Mouse (Mus musculus): ENCODE measurements around the gene Ggn. TPM values are rescaled to one million over a fixed set of nuclear protein-coding genes. Genes with fewer than 3 reads are reported as not detected.
"Not testable (repeated sequence)": the region's sequence is repeated elsewhere in the genome, so short reads cannot be mapped to it uniquely, and the experiment has no call there.

Gene Ggn
- polyA plus RNA-seq, 1 experiment from 2014 or later: 0.36 TPM

GRCm38 (mm10) chr7:29194230-29194629 is 24.2 kb downstream of the Ggn start:
- not testable (repeated sequence) for H3K4me2 ChIP-seq (ENCODE audit: low read length); H3K36me3 ChIP-seq (ENCODE audit: control insufficient read depth, insufficient read depth, low read length); ATAC-seq; H3K9me3 ChIP-seq (ENCODE audit: control insufficient read depth, low read length); H3K4me1 ChIP-seq (ENCODE audit: control insufficient read depth, insufficient read depth, low read depth, low read length); H3K27ac ChIP-seq (ENCODE audit: low read depth, low read length); H3K4me3 ChIP-seq (ENCODE audit: low read length); H3K27me3 ChIP-seq (replicated peaks; ENCODE audit: control insufficient read depth, insufficient read depth, low read length); H3K9ac ChIP-seq (ENCODE audit: low read depth, low read length)
- WGBS: 100% methylated on average over 1 of the region's 1 CpGs

- Histone ChIP-seq H3K4me1 (ENCODE audit: control insufficient read depth, insufficient read depth, low read depth, low read length) (no peaks in the 10 kb centered on the region), H3K9me3 (ENCODE audit: control insufficient read depth, low read length) (no peaks in the 10 kb centered on the region), H3K27me3 (replicated peaks; ENCODE audit: control insufficient read depth, insufficient read depth, low read length) (no peaks in the 10 kb centered on the region), H3K36me3 (ENCODE audit: control insufficient read depth, insufficient read depth, low read length) (no peaks in the 10 kb centered on the region), H3K27ac (ENCODE audit: low read depth, low read length) (no peak overlapping the region), H3K9ac (ENCODE audit: low read depth, low read length) (no peak overlapping the region), H3K4me3 (ENCODE audit: low read length) (no peak overlapping the region), H3K4me2 (ENCODE audit: low read length) (no peak overlapping the region)
- 89% methylated on average over 6 of the region's 6 CpGs for WGBS
- no peak for ATAC-seq
Measured at GRCm38 (mm10) chr7:29202577-29202976, 32.6 kb downstream of the Ggn start.

- H3K27me3 ChIP-seq (replicated peaks; ENCODE audit: control insufficient read depth, insufficient read depth, low read length); H3K36me3 ChIP-seq (ENCODE audit: control insufficient read depth, insufficient read depth, low read length); H3K9ac ChIP-seq (ENCODE audit: low read depth, low read length); ATAC-seq; H3K9me3 ChIP-seq (ENCODE audit: control insufficient read depth, low read length): not testable (repeated sequence)
- Histone ChIP-seq H3K4me1 (ENCODE audit: control insufficient read depth, insufficient read depth, low read depth, low read length) (peaks cover 12% of the 10 kb centered on the region), H3K27ac (ENCODE audit: low read depth, low read length) (peak overlapping the region; percentile 8; the same call in 1 of the 2 replicates), H3K4me3 (ENCODE audit: low read length) (peak overlapping the region; percentile 40), H3K4me2 (ENCODE audit: low read length) (peak overlapping the region; percentile 59)
- WGBS: 27% methylated on average over 15 of the region's 15 CpGs
Measured at GRCm38 (mm10) chr7:29211013-29211412, 41.0 kb downstream of the Ggn start.

- 6% methylated on average over 34 of the region's 34 CpGs for WGBS
- H3K4me3 ChIP-seq (ENCODE audit: low read length): peak overlapping the region; percentile 40
- peak; percentile 53 for ATAC-seq
- peak overlapping the region; percentile 59 for H3K4me2 ChIP-seq (ENCODE audit: low read length)
- H3K27ac ChIP-seq (ENCODE audit: low read depth, low read length): peak overlapping the region; percentile 8; the same call in 1 of the 2 replicates
- peak overlapping the region; percentile 50 for H3K9ac ChIP-seq (ENCODE audit: low read depth, low read length)
- no peaks in the 10 kb centered on the region for H3K27me3 ChIP-seq (replicated peaks; ENCODE audit: control insufficient read depth, insufficient read depth, low read length)
- no peaks in the 10 kb centered on the region for H3K36me3 ChIP-seq (ENCODE audit: control insufficient read depth, insufficient read depth, low read length)
- H3K4me1 ChIP-seq (ENCODE audit: control insufficient read depth, insufficient read depth, low read depth, low read length): peaks cover 12% of the 10 kb centered on the region
- no peaks in the 10 kb centered on the region for H3K9me3 ChIP-seq (ENCODE audit: control insufficient read depth, low read length)
Measured at GRCm38 (mm10) chr7:29211415-29212198, 41.6 kb downstream of the Ggn start.

- Histone ChIP-seq H3K4me1 (ENCODE audit: control insufficient read depth, insufficient read depth, low read depth, low read length) (peaks cover 12% of the 10 kb centered on the region), H3K9ac (ENCODE audit: low read depth, low read length) (no peak overlapping the region), H3K27ac (ENCODE audit: low read depth, low read length) (no peak overlapping the region), H3K9me3 (ENCODE audit: control insufficient read depth, low read length) (no peaks in the 10 kb centered on the region), H3K4me3 (ENCODE audit: low read length) (peak overlapping the region; percentile 40; the same call in 1 of the 2 replicates), H3K27me3 (replicated peaks; ENCODE audit: control insufficient read depth, insufficient read depth, low read length) (no peaks in the 10 kb centered on the region), H3K4me2 (ENCODE audit: low read length) (peak overlapping the region; percentile 59), H3K36me3 (ENCODE audit: control insufficient read depth, insufficient read depth, low read length) (no peaks in the 10 kb centered on the region)
- ATAC-seq: no peak
- 11% methylated on average over 26 of the region's 26 CpGs for WGBS
Measured at GRCm38 (mm10) chr7:29212199-29212765, 42.3 kb downstream of the Ggn start.

GRCm38 (mm10) chr7:29212775-29213560 is 43.0 kb downstream of the Ggn start:
- Histone ChIP-seq H3K4me3 (ENCODE audit: low read length) (peak overlapping the region; percentile 24), H3K4me2 (ENCODE audit: low read length) (peak overlapping the region; percentile 59), H3K9ac (ENCODE audit: low read depth, low read length) (peak overlapping the region; percentile 22; the same call in 1 of the 2 replicates), H3K4me1 (ENCODE audit: control insufficient read depth, insufficient read depth, low read depth, low read length) (peaks cover 12% of the 10 kb centered on the region)
- H3K9me3 ChIP-seq (ENCODE audit: control insufficient read depth, low read length); H3K27me3 ChIP-seq (replicated peaks; ENCODE audit: control insufficient read depth, insufficient read depth, low read length); H3K27ac ChIP-seq (ENCODE audit: low read depth, low read length); H3K36me3 ChIP-seq (ENCODE audit: control insufficient read depth, insufficient read depth, low read length): not testable (repeated sequence)
- peak; percentile 21 for ATAC-seq
- 18% methylated on average over 40 of the region's 40 CpGs for WGBS

- H3K9ac ChIP-seq (ENCODE audit: low read depth, low read length): peak within 1 kb of the TSS; percentile 22
- WGBS: 3% methylated on average over 20 of the region's 20 CpGs
- no peaks in the 10 kb centered on the region for H3K36me3 ChIP-seq (ENCODE audit: control insufficient read depth, insufficient read depth, low read length)
- no peaks in the 10 kb centered on the region for H3K9me3 ChIP-seq (ENCODE audit: control insufficient read depth, low read length)
- H3K4me2 ChIP-seq (ENCODE audit: low read length): peak within 1 kb of the TSS; percentile 59
- H3K4me3 ChIP-seq (ENCODE audit: low read length): peak within 1 kb of the TSS; percentile 24
- peak; percentile 86 for ATAC-seq
- H3K27me3 ChIP-seq (replicated peaks; ENCODE audit: control insufficient read depth, insufficient read depth, low read length): no peaks in the 10 kb centered on the region
- H3K27ac ChIP-seq (ENCODE audit: low read depth, low read length): peak within 1 kb of the TSS; percentile 57; the same call in 1 of the 2 replicates
- peaks cover 12% of the 10 kb centered on the region for H3K4me1 ChIP-seq (ENCODE audit: control insufficient read depth, insufficient read depth, low read depth, low read length)
Measured at GRCm38 (mm10) chr7:29213675-29214082, 43.7 kb downstream of the Ggn start, which contains the start of gene Catsperg1. Catsperg1 (minus strand) TSS chr7:29214035.

- WGBS: 57% methylated on average over 2 of the region's 2 CpGs
- H3K36me3 ChIP-seq (ENCODE audit: control insufficient read depth, insufficient read depth, low read length): no peaks in the 10 kb centered on the region
- no peak; the same call in 1 of the 2 replicates for ATAC-seq
- H3K9me3 ChIP-seq (ENCODE audit: control insufficient read depth, low read length): no peaks in the 10 kb centered on the region
- no peak overlapping the region for H3K4me3 ChIP-seq (ENCODE audit: low read length)
- H3K9ac ChIP-seq (ENCODE audit: low read depth, low read length): no peak overlapping the region
- no peak overlapping the region; the same call in 1 of the 2 replicates for H3K4me2 ChIP-seq (ENCODE audit: low read length)
- H3K4me1 ChIP-seq (ENCODE audit: control insufficient read depth, insufficient read depth, low read depth, low read length): peaks cover 12% of the 10 kb centered on the region
- H3K27me3 ChIP-seq (replicated peaks; ENCODE audit: control insufficient read depth, insufficient read depth, low read length): no peaks in the 10 kb centered on the region
- no peak overlapping the region for H3K27ac ChIP-seq (ENCODE audit: low read depth, low read length)
Measured at GRCm38 (mm10) chr7:29214236-29214635, 44.2 kb downstream of the Ggn start.

GRCm38 (mm10) chr7:29214846-29215245 is 44.8 kb downstream of the Ggn start:
- Histone ChIP-seq H3K4me2 (ENCODE audit: low read length) (no peak overlapping the region), H3K4me3 (ENCODE audit: low read length) (no peak overlapping the region), H3K36me3 (ENCODE audit: control insufficient read depth, insufficient read depth, low read length) (no peaks in the 10 kb centered on the region), H3K9ac (ENCODE audit: low read depth, low read length) (no peak overlapping the region), H3K4me1 (ENCODE audit: control insufficient read depth, insufficient read depth, low read depth, low read length) (peaks cover 12% of the 10 kb centered on the region), H3K27me3 (replicated peaks; ENCODE audit: control insufficient read depth, insufficient read depth, low read length) (no peaks in the 10 kb centered on the region), H3K27ac (ENCODE audit: low read depth, low read length) (no peak overlapping the region), H3K9me3 (ENCODE audit: control insufficient read depth, low read length) (no peaks in the 10 kb centered on the region)
- ATAC-seq: no peak
- 41% methylated on average over 15 of the region's 15 CpGs for WGBS
